Mouse (Mus musculus): ENCODE measurements around the gene Scgb2b20.
"Not testable (repeated sequence)": the region's sequence is repeated elsewhere in the genome, so short reads cannot be mapped to it uniquely, and the experiment has no call there.

DNA sequence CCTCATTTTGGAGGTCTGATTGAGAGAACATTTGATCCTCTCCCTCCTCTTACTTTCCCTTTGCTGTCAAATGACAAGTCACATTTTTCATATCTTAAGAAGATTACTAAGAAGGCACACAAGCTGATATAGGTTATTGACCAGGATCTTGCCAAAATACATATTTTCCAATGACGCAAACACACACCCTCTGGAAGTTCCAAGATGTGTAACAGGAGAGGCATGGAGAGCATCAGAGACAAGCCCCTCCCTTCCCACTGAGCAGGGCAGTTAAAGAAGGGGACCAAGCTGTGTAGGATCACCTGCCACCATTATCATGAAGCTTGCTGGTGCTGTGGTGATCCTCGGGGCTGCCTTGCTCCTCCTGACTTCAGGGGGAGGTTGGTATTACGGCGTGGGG, 6.8 kb upstream of the Scgb2b20 start, which contains the start of gene Scgb1b20:
- not testable (repeated sequence) for TF ChIP-seq CTCF (IDR thresholded peaks at IDR 0.05; ENCODE audit: low read depth); EP300 (optimal IDR thresholded peaks at IDR 0.05)

Measured in stomach, postnatal 0 days (tissue).